Mouse (Mus musculus) intestine, postnatal 0 days (tissue): Measurements from ENCODE around the gene Ncoa1. TPM values are rescaled to one million over a fixed set of nuclear protein-coding genes. Genes with fewer than 3 reads are reported as not detected.

Source experiments
- ATAC-seq: fragments of 200-750 bp; cut with Nextera tagmentation; 2 replicates; pipeline ENCODE4 v1.8.0; 2017; ENCODE audit warnings: mild to moderate bottlenecking, moderate TSS enrichment, moderate library complexity
- H3K27ac ChIP-seq: fragments of 300-500 bp; sonication (generic); 2 replicates; pipeline ENCODE4 v1.5.1; 2014; ENCODE audit warnings: mild to moderate bottlenecking, low read depth, low read length, moderate library complexity
- H3K27me3 ChIP-seq: fragments of 300-500 bp; sonication (generic); replicated peaks from 2 replicates; pipeline ENCODE4 v1.6.1; 2014; ENCODE audit warnings: low read length, mixed read lengths; ENCODE audit not compliant: control insufficient read depth, insufficient read depth
- H3K36me3 ChIP-seq: fragments of 300-500 bp; sonication (generic); 2 replicates; pipeline ENCODE4 v1.6.1; 2014; ENCODE audit warnings: mild to moderate bottlenecking, moderate library complexity; ENCODE audit not compliant: control insufficient read depth, insufficient read depth
- H3K4me1 ChIP-seq: fragments of 300-500 bp; sonication (generic); replicated peaks from 2 replicates; pipeline ENCODE4 v1.6.1; 2014; ENCODE audit warnings: antibody characterized with exemption, low read length, mixed read lengths; ENCODE audit not compliant: control insufficient read depth, insufficient read depth
- H3K4me2 ChIP-seq: fragments of 300-500 bp; sonication (generic); replicated peaks from 2 replicates; pipeline ENCODE4 v1.6.1; 2014; ENCODE audit warnings: low read depth, mild to moderate bottlenecking, moderate library complexity
- H3K4me3 ChIP-seq: fragments of 300-500 bp; sonication (generic); 2 replicates; pipeline ENCODE4 v1.5.1; 2014; ENCODE audit warnings: low read depth, low read length
- H3K9ac ChIP-seq: fragments of 300-500 bp; sonication (generic); 2 replicates; pipeline ENCODE4 v1.6.1; 2014; ENCODE audit warnings: mild to moderate bottlenecking, low read depth, low read length
- H3K9me3 ChIP-seq: fragments of 300-500 bp; sonication (generic); 2 replicates; pipeline ENCODE4 v1.6.1; 2016; ENCODE audit warnings: mixed run types; ENCODE audit not compliant: control insufficient read depth
- CTCF ChIP-seq: sonication (generic); IDR thresholded peaks from 2 replicates; pipeline ENCODE4 v1.5.1; 2016; ENCODE audit warnings: low read depth, mild to moderate bottlenecking, control low read depth, antibody characterized with exemption, moderate library complexity
- WGBS: fragments of 180-500 bp; shearing (Covaris S2); extraction: QIAGEN DNeasy Blood & Tissue Kit; methylation state at CpG from one replicate; pipeline ENCODE4 v1.1.7; 2014; 5-methylcytosine and 5-hydroxymethylcytosine counted together
- polyA plus RNA-seq: library from polyadenylated mRNA; unstranded; fragments of >200 nt; fragmentation: Nextera tagmentation; extraction: Ambion mirVana; gene quantifications from 2 replicates; pipeline ENCODE4 v1.2.1, GENCODE M21; 2015

Gene Ncoa1
- polyA plus RNA-seq, 1 experiment from 2014 or later = 6.6 TPM

- Histone ChIP-seq H3K9ac (no peak overlapping the region), H3K9me3 (no peaks in the 10 kb centered on the region), H3K4me2 (no peak overlapping the region), H3K27ac (no peak overlapping the region), H3K27me3 (no peaks in the 10 kb centered on the region), H3K4me1 (no peaks in the 10 kb centered on the region), H3K4me3 (no peak overlapping the region), H3K36me3 (no peaks in the 10 kb centered on the region)
- TF ChIP-seq CTCF = no peak
- no peak for ATAC-seq
- WGBS = 80% methylated on average over 4 of the region's 4 CpGs
Measured at GRCm38 (mm10) chr12:4448076-4448589, 28.8 kb downstream of the Ncoa1 start.

- 85% methylated on average over 5 of the region's 5 CpGs for WGBS
- H3K36me3 ChIP-seq = no peaks in the 10 kb centered on the region
- H3K9ac ChIP-seq = no peak overlapping the region
- H3K4me2 ChIP-seq = no peak overlapping the region
- H3K4me3 ChIP-seq = no peak overlapping the region
- no peak overlapping the region for H3K27ac ChIP-seq
- no peaks in the 10 kb centered on the region for H3K4me1 ChIP-seq
- TF ChIP-seq CTCF = no peak
- no peaks in the 10 kb centered on the region for H3K27me3 ChIP-seq
- no peaks in the 10 kb centered on the region for H3K9me3 ChIP-seq
- ATAC-seq = no peak
Measured at GRCm38 (mm10) chr12:4444946-4445345, 32.0 kb downstream of the Ncoa1 start.

- Histone ChIP-seq H3K27ac (no peak overlapping the region), H3K27me3 (no peaks in the 10 kb centered on the region), H3K4me2 (no peak overlapping the region), H3K9ac (no peak overlapping the region), H3K36me3 (no peaks in the 10 kb centered on the region), H3K4me3 (no peak overlapping the region), H3K9me3 (no peaks in the 10 kb centered on the region), H3K4me1 (no peaks in the 10 kb centered on the region)
- 83% methylated on average over 3 of the region's 3 CpGs for WGBS
- TF ChIP-seq CTCF = no peak
- ATAC-seq = no peak
Measured at GRCm38 (mm10) chr12:4441451-4441850, 35.5 kb downstream of the Ncoa1 start.

GRCm38 (mm10) chr12:4436198-4436597, 40.8 kb downstream of the Ncoa1 start:
- H3K27me3 ChIP-seq = no peaks in the 10 kb centered on the region
- H3K4me1 ChIP-seq = no peaks in the 10 kb centered on the region
- no peak overlapping the region for H3K4me3 ChIP-seq
- 0 out of 2 replicates have a peak overlapping the region, but pooled peaks have one; percentile 21 for H3K4me2 ChIP-seq
- no peak for ATAC-seq
- no peaks in the 10 kb centered on the region for H3K9me3 ChIP-seq
- no peaks in the 10 kb centered on the region for H3K36me3 ChIP-seq
- WGBS = 41% methylated on average over 5 of the region's 5 CpGs
- no peak overlapping the region for H3K27ac ChIP-seq
- TF ChIP-seq CTCF = no peak
- no peak overlapping the region for H3K9ac ChIP-seq

GRCm38 (mm10) chr12:4433549-4433948, 43.4 kb downstream of the Ncoa1 start:
- H3K9me3 ChIP-seq = no peaks in the 10 kb centered on the region
- no peaks in the 10 kb centered on the region for H3K4me1 ChIP-seq
- H3K27ac ChIP-seq = no peak overlapping the region
- H3K4me3 ChIP-seq = no peak overlapping the region
- H3K9ac ChIP-seq = no peak overlapping the region
- TF ChIP-seq CTCF = no peak
- ATAC-seq = no peak
- no peak overlapping the region for H3K4me2 ChIP-seq
- no peaks in the 10 kb centered on the region for H3K27me3 ChIP-seq
- WGBS = 78% methylated on average over 2 of the region's 2 CpGs
- H3K36me3 ChIP-seq = no peaks in the 10 kb centered on the region

DNA sequence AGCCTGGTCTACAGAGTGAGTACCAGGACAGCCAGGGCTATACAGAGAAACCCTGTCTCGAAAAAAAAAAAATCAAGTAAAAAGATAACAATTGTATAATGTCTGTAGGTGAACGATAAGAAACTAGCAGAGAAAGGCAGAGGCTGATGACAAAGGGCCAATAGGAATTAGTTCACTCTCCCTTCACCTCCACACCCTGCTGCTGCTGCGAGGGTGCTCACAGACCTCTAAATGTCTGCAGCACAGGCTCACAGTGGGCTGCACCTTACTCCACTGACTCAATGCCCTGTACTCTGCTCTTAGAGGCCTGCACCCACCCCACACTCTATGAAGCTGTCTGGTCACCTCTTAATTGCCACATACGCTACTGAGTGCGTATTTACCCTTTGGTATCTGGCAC, 45.0 kb downstream of the Ncoa1 start:
- Histone ChIP-seq H3K27ac (no peak overlapping the region), H3K36me3 (no peaks in the 10 kb centered on the region), H3K27me3 (no peaks in the 10 kb centered on the region), H3K9me3 (no peaks in the 10 kb centered on the region), H3K4me2 (no peak overlapping the region), H3K4me1 (no peaks in the 10 kb centered on the region), H3K9ac (no peak overlapping the region), H3K4me3 (no peak overlapping the region)
- no peak for ATAC-seq
- 53% methylated on average over 5 of the region's 5 CpGs for WGBS
- TF ChIP-seq CTCF = no peak
